In the genomic region with DNA sequence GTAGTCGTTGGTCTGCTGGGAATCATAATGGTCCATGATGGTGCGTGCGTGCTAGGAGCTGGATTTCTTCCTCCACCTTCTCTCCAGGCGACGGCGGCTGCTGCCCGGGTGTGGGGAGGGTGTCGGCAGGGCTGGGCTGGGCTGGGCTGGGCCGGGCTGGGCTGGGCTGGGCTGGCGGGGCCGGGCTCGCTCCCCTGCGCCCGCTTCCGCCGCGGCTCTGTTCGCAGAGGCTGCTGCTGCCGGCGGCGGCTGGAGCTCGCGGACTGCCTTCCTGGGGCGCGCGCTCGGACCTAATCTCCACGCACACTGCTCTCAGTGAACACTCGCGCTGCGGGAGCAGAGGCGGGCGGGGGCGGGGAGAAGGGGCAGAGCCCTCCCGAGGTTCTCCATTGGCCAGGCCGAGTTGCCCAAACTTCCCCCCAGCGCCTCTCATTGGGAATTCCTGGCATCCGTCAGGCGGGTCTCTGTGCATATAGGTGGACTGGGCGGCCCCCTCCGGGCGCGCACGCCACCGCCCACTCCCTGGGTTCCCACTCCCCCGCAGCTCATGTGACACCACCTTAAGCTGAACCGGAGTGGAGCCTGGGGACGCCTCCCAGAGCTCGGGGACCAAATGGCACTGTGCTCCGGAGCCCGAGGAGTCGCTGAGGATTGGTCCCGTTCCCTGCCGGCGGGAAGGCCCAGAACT, we compare ENCODE assay signal across 8 mouse cellular contexts. TPM values are rescaled to one million over a fixed set of nuclear protein-coding genes. Genes with fewer than 3 reads are reported as not detected.
DNase-seq lines count a peak whose midpoint lies in the region; ATAC-seq and TF ChIP-seq lines count a peak whose summit lies in the region.

Actn1 (minus strand) TSS at position 316 of the 688 bp plus-strand sequence.

- TF ChIP-seq CTCF in lung, embryonic 14.5 days (IDR thresholded peaks at IDR 0.05; ENCODE audit: low read depth): peak; percentile 20; the same call in 1 of the 2 replicates
- TF ChIP-seq CTCF in thymus, adult 2 months (IDR thresholded peaks at IDR 0.05; ENCODE audit: borderline replicate concordance, control insufficient read depth, extremely low read depth, insufficient read depth, low read length, poor library complexity): no peak

- H3K4me2 ChIP-seq in lung, embryonic 14.5 days: peak within 1 kb of the TSS; percentile 76

- peak; percentile 32; the same call in 1 of the 2 replicates for TF ChIP-seq POLR2A in thymus, adult 2 months (IDR thresholded peaks at IDR 0.05; ENCODE audit: control insufficient read depth, extremely low read depth, insufficient read depth, low read length, poor library complexity)

- peak within 1 kb of the TSS; percentile 89 for H3K4me3 ChIP-seq in lung, embryonic 14.5 days (ENCODE audit: low read depth, low read length)
- H3K4me3 ChIP-seq in thymus, adult 2 months (ENCODE audit: control insufficient read depth, insufficient read depth, low read length): peak within 1 kb of the TSS; percentile 80

- DNase-seq in MN1 (ENCODE audit: low spot score): peak; percentile 97
- DNase-seq in cerebellum, adult 9-10 months: peak; percentile 94
- peak; percentile 96 for DNase-seq in forelimb bud, embryonic 11.5 days (ENCODE audit: low read depth, low spot score)
- peak; percentile 94 for DNase-seq in heart, postnatal 4 days
- DNase-seq in layer of hippocampus, adult 8-10 months (ENCODE audit: low spot score in 2 of 2): peak; percentile 91 to 92
- peak; percentile 97 for DNase-seq in lung, embryonic 14.5 days
- DNase-seq in ovary, adult 18-20 months (ENCODE audit: low spot score): peak; percentile 95
- DNase-seq in thymus, adult 2 months: peak; percentile 76

- WGBS in lung, embryonic 14.5 days: under 1% methylated on average over 55 of the region's 55 CpGs
- WGBS in thymus, adult 2 months: under 1% methylated on average over 55 of the region's 55 CpGs

- H3K9ac ChIP-seq in lung, embryonic 14.5 days: peak within 1 kb of the TSS; percentile 90

- no peaks in the 10 kb centered on the region for H3K27me3 ChIP-seq in lung, embryonic 14.5 days (ENCODE audit: insufficient read depth, low read length)
- H3K27me3 ChIP-seq in thymus, adult 2 months (ENCODE audit: control insufficient read depth, insufficient read depth, low read length): no peaks in the 10 kb centered on the region

- no peaks in the 10 kb centered on the region for H3K36me3 ChIP-seq in lung, embryonic 14.5 days (ENCODE audit: insufficient read depth)
- H3K36me3 ChIP-seq in thymus, adult 2 months (ENCODE audit: control insufficient read depth, insufficient read depth, low read length): no peaks in the 10 kb centered on the region

- ATAC-seq in lung, embryonic 14.5 days (ENCODE audit: insufficient read depth): peak; percentile 95

- H3K27ac ChIP-seq in lung, embryonic 14.5 days (ENCODE audit: low read depth): peak within 1 kb of the TSS; percentile 98
- peak within 1 kb of the TSS; percentile 85 for H3K27ac ChIP-seq in thymus, adult 2 months (ENCODE audit: control insufficient read depth, insufficient read depth, low read length)

- H3K9me3 ChIP-seq in lung, embryonic 14.5 days (ENCODE audit: low read depth, low read length): no peaks in the 10 kb centered on the region

- peaks cover 8% of the 10 kb centered on the region; the same call in 1 of the 2 replicates for H3K4me1 ChIP-seq in lung, embryonic 14.5 days (ENCODE audit: insufficient read depth)
- peaks cover 34% of the 10 kb centered on the region for H3K4me1 ChIP-seq in thymus, adult 2 months (replicated peaks; ENCODE audit: control insufficient read depth, insufficient read depth, low read length)

RNA-seq across cellular contexts. Expression of gene Actn1, which starts in this region (rescaled TPM):
- total RNA-seq in heart, postnatal 4 days (2021): 100 to 1,000 TPM; 114 to 116 TPM
- total RNA-seq in layer of hippocampus, adult 8-10 months (2022): 100 to 1,000 TPM in 1 of 4 experiments, 10 to 100 TPM in 3; 79.9 to 104 (median 90.3) TPM
- 71.9 and 86.2 TPM in 2 replicates for polyA plus RNA-seq in lung, embryonic 14.5 days (2014; fragmentation: Nextera tagmentation; extraction: Ambion mirVana)
- polyA plus RNA-seq in thymus, adult 2 months (2012; rRNA removed): 153 and 158 TPM in 2 replicates

Comparison
In these comparisons a context has a peak if more than half of its experiments do, and no peak if none do; other contexts are left out.
1. Peak in every context shown above with its lines: DNase-seq, ATAC-seq, H3K4me3 ChIP-seq and H3K27ac ChIP-seq.